Mouse (Mus musculus): ENCODE measurements around the gene Gosr2. TPM values are rescaled to one million over a fixed set of nuclear protein-coding genes. Genes with fewer than 3 reads are reported as not detected.

Gosr2 gene
- total RNA-seq, 1 experiment, result 70.2 TPM

- Histone ChIP-seq H3K27ac (ENCODE audit: insufficient read depth, low read depth, low read length, poor library complexity, severe bottlenecking) (no peak overlapping the region), H3K4me1 (ENCODE audit: control insufficient read depth in 2 of 2, insufficient read depth in 2 of 2, low read length in 2 of 2, poor library complexity in 1 of 2) (peaks cover 3 to 6% of the 10 kb centered on the region in 2 experiments; a peak in 2 of 4 replicates), H3K4me3 (ENCODE audit: insufficient read depth in 1 of 2, low read depth in 1 of 2, low read length in 2 of 2, poor library complexity in 1 of 2, severe bottlenecking in 1 of 2) (peak overlapping the region; percentile 55 to 64), H3K9me3 (ENCODE audit: control insufficient read depth, insufficient read depth, low read depth, low read length) (no peaks in the 10 kb centered on the region), H3K36me3 (ENCODE audit: control insufficient read depth, insufficient read depth, low read length, poor library complexity, severe bottlenecking) (no peaks in the 10 kb centered on the region), H3K9ac (ENCODE audit: insufficient read depth, low read depth, low read length, poor library complexity, severe bottlenecking) (peak overlapping the region; percentile 16; the same call in 1 of the 2 replicates)
- DNase-seq (ENCODE audit: low read depth, low spot score), result no peak
- TF ChIP-seq MAFK (IDR thresholded peaks at IDR 0.05; ENCODE audit: insufficient read depth, low read depth, low read length), result no peak
- no peak for TF ChIP-seq ZNF384 (IDR thresholded peaks at IDR 0.05; ENCODE audit: low read depth, low read length)
- no peak for TF ChIP-seq ZC3H11A (IDR thresholded peaks at IDR 0.05; ENCODE audit: borderline replicate concordance, low read depth, low read length)
- in situ Hi-C loops (cut with MboI; ENCODE audit: low sequenced_read_pairs in 2 of 2, unreplicated experiment in 2 of 2), result no loop called here
These were observed 47.7 kb downstream of the Gosr2 start for GRCm38 (mm10) chr11:103649983-103650493.

- peak within 1 kb of the TSS; percentile 55 to 64 for H3K4me3 ChIP-seq (ENCODE audit: insufficient read depth in 1 of 2, low read depth in 1 of 2, low read length in 2 of 2, poor library complexity in 1 of 2, severe bottlenecking in 1 of 2)
- in situ Hi-C loops (cut with MboI; ENCODE audit: low sequenced_read_pairs in 2 of 2, unreplicated experiment in 2 of 2), result no loop called here
- no peaks in the 10 kb centered on the region for H3K9me3 ChIP-seq (ENCODE audit: control insufficient read depth, insufficient read depth, low read depth, low read length)
- H3K27ac ChIP-seq (ENCODE audit: insufficient read depth, low read depth, low read length, poor library complexity, severe bottlenecking), result no peak within 1 kb of the TSS
- TF ChIP-seq CHD2 (IDR thresholded peaks at IDR 0.05; ENCODE audit: low read depth, low read length) (no peak), ZC3H11A (IDR thresholded peaks at IDR 0.05; ENCODE audit: borderline replicate concordance, low read depth, low read length) (no peak), MAFK (IDR thresholded peaks at IDR 0.05; ENCODE audit: insufficient read depth, low read depth, low read length) (no peak), ZNF384 (IDR thresholded peaks at IDR 0.05; ENCODE audit: low read depth, low read length) (no peak), HCFC1 (IDR thresholded peaks at IDR 0.05; ENCODE audit: borderline replicate concordance, insufficient read depth, low read length) (no peak)
- H3K4me1 ChIP-seq (ENCODE audit: control insufficient read depth in 2 of 2, insufficient read depth in 2 of 2, low read length in 2 of 2, poor library complexity in 1 of 2), result peaks cover 3 to 6% of the 10 kb centered on the region in 2 experiments; a peak in 2 of 4 replicates
- H3K9ac ChIP-seq (ENCODE audit: insufficient read depth, low read depth, low read length, poor library complexity, severe bottlenecking), result peak within 1 kb of the TSS; percentile 16; the same call in 1 of the 2 replicates
- H3K36me3 ChIP-seq (ENCODE audit: control insufficient read depth, insufficient read depth, low read length, poor library complexity, severe bottlenecking), result no peaks in the 10 kb centered on the region
- DNase-seq (ENCODE audit: low read depth, low spot score), result no peak
These were observed 48.3 kb downstream of the Gosr2 start, which contains the start of gene Rprml for GRCm38 (mm10) chr11:103649301-103649982. Gene Rprml, plus strand, starts transcription at chr11:103649570.

- H3K9me3 ChIP-seq (ENCODE audit: control insufficient read depth, insufficient read depth, low read depth, low read length), result no peaks in the 10 kb centered on the region
- H3K4me1 ChIP-seq (ENCODE audit: control insufficient read depth in 2 of 2, insufficient read depth in 2 of 2, low read length in 2 of 2, poor library complexity in 1 of 2), result peaks cover 3 to 6% of the 10 kb centered on the region in 2 experiments; a peak in 2 of 4 replicates
- H3K36me3 ChIP-seq (ENCODE audit: control insufficient read depth, insufficient read depth, low read length, poor library complexity, severe bottlenecking), result no peaks in the 10 kb centered on the region
- H3K4me3 ChIP-seq (ENCODE audit: insufficient read depth in 1 of 2, low read depth in 1 of 2, low read length in 2 of 2, poor library complexity in 1 of 2, severe bottlenecking in 1 of 2), result no peak overlapping the region
- H3K27ac ChIP-seq (ENCODE audit: insufficient read depth, low read depth, low read length, poor library complexity, severe bottlenecking), result no peak overlapping the region
- in situ Hi-C loops (cut with MboI; ENCODE audit: low sequenced_read_pairs in 2 of 2, unreplicated experiment in 2 of 2), result no loop called here
- DNase-seq (ENCODE audit: low read depth, low spot score), result no peak
- TF ChIP-seq ZNF384 (IDR thresholded peaks at IDR 0.05; ENCODE audit: low read depth, low read length) (no peak), MAFK (IDR thresholded peaks at IDR 0.05; ENCODE audit: insufficient read depth, low read depth, low read length) (no peak), HCFC1 (IDR thresholded peaks at IDR 0.05; ENCODE audit: borderline replicate concordance, insufficient read depth, low read length) (no peak), CHD2 (IDR thresholded peaks at IDR 0.05; ENCODE audit: low read depth, low read length) (no peak), ZC3H11A (IDR thresholded peaks at IDR 0.05; ENCODE audit: borderline replicate concordance, low read depth, low read length) (no peak)
- no peak overlapping the region for H3K9ac ChIP-seq (ENCODE audit: insufficient read depth, low read depth, low read length, poor library complexity, severe bottlenecking)
These were observed 49.0 kb downstream of the Gosr2 start for GRCm38 (mm10) chr11:103648656-103649055.

GRCm38 (mm10) chr11:103647921-103648620, 49.6 kb downstream of the Gosr2 start:
- no peaks in the 10 kb centered on the region for H3K9me3 ChIP-seq (ENCODE audit: control insufficient read depth, insufficient read depth, low read depth, low read length)
- in situ Hi-C loops (cut with MboI; ENCODE audit: low sequenced_read_pairs in 2 of 2, unreplicated experiment in 2 of 2), result no loop called here
- no peak for DNase-seq (ENCODE audit: low read depth, low spot score)

More at GRCm38 (mm10) chr11:103647921-103648620, 49.6 kb downstream of the Gosr2 start:
- Histone ChIP-seq H3K4me3 (ENCODE audit: insufficient read depth in 1 of 2, low read depth in 1 of 2, low read length in 2 of 2, poor library complexity in 1 of 2, severe bottlenecking in 1 of 2) (no peak overlapping the region), H3K4me1 (ENCODE audit: control insufficient read depth in 2 of 2, insufficient read depth in 2 of 2, low read length in 2 of 2, poor library complexity in 1 of 2) (peaks cover 3 to 6% of the 10 kb centered on the region in 2 experiments; a peak in 2 of 4 replicates), H3K27ac (ENCODE audit: insufficient read depth, low read depth, low read length, poor library complexity, severe bottlenecking) (no peak overlapping the region), H3K36me3 (ENCODE audit: control insufficient read depth, insufficient read depth, low read length, poor library complexity, severe bottlenecking) (no peaks in the 10 kb centered on the region), H3K9ac (ENCODE audit: insufficient read depth, low read depth, low read length, poor library complexity, severe bottlenecking) (no peak overlapping the region)
- TF ChIP-seq CHD2 (IDR thresholded peaks at IDR 0.05; ENCODE audit: low read depth, low read length), result no peak
- TF ChIP-seq HCFC1 (IDR thresholded peaks at IDR 0.05; ENCODE audit: borderline replicate concordance, insufficient read depth, low read length), result no peak
- no peak for TF ChIP-seq ZNF384 (IDR thresholded peaks at IDR 0.05; ENCODE audit: low read depth, low read length)
- no peak for TF ChIP-seq ZC3H11A (IDR thresholded peaks at IDR 0.05; ENCODE audit: borderline replicate concordance, low read depth, low read length)
- TF ChIP-seq MAFK (IDR thresholded peaks at IDR 0.05; ENCODE audit: insufficient read depth, low read depth, low read length), result no peak
